ENCODE assay signal across 15 mouse cellular contexts in the genomic region with DNA sequence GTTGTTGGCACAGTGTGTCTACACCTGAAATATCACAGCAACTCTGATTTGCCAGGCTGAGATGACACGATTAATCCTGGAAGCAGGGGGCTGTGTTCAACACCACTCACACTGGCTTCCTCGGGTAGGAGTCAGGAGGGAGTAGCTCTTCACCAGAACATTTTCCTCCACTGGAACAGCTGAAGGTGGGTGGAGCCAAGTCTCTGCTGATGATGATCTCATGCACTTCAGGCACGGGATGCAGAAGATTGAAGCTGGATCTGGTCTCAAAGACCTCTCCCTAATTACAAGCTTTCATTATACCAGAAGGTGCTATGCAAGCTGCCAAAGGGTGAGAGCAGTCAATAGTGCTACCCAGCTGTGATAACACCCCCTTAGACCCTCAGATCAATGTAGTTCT. TPM values are rescaled to one million over a fixed set of nuclear protein-coding genes. Genes with fewer than 3 reads are reported as not detected.
DNase-seq lines count a peak whose midpoint lies in the region; ATAC-seq and TF ChIP-seq lines count a peak whose summit lies in the region.
"Had no signal": no experiment of that assay in that cellular context is flagged by ENCODE, and none has a peak within 500 bp of the region (broad histone marks: within the 10 kb centered on the region; RNA-seq: fewer than 3 reads in every experiment).

No protein-coding gene starts in this region.

- H3K4me1 ChIP-seq in lung, postnatal 0 days (ENCODE audit: insufficient read depth, low read depth, low read length), result no peaks in the 10 kb centered on the region
- H3K4me1 ChIP-seq: limb, embryonic 12.5 days had no signal

- no peak overlapping the region for H3K4me3 ChIP-seq in lung, postnatal 0 days (ENCODE audit: low read depth, low read length)
- H3K4me3 ChIP-seq: limb, embryonic 12.5 days had no signal

- H3K9ac ChIP-seq in lung, postnatal 0 days (replicated peaks; ENCODE audit: low read depth), result no peak overlapping the region
- H3K9ac ChIP-seq: limb, embryonic 12.5 days had no signal

- no peaks in the 10 kb centered on the region for H3K9me3 ChIP-seq in lung, postnatal 0 days (ENCODE audit: low read length)
- H3K9me3 ChIP-seq: limb, embryonic 12.5 days had no signal

- intact Hi-C loops in gastrocnemius, postnatal 14 days (cut with DNase I; ENCODE audit: low total_unique reads), result no loop called here

- no peak for ATAC-seq in lung, postnatal 0 days
- ATAC-seq: CD4-positive, CD25-positive, alpha-beta regulatory T cell, adult 4 months; intestine, postnatal 0 days had no signal

- H3K4me2 ChIP-seq in lung, postnatal 0 days (replicated peaks; ENCODE audit: low read depth, low read length), result no peak overlapping the region
- H3K4me2 ChIP-seq: limb, embryonic 12.5 days; midbrain, embryonic 11.5 days had no signal

- TF ChIP-seq CTCF in lung, postnatal 0 days (IDR thresholded peaks at IDR 0.05), result no peak

- H3K27me3 ChIP-seq in lung, postnatal 0 days (replicated peaks; ENCODE audit: insufficient read depth, low read length), result no peaks in the 10 kb centered on the region
- H3K27me3 ChIP-seq: limb, embryonic 12.5 days had no signal

- no peak for TF ChIP-seq EP300 in lung, postnatal 0 days (IDR thresholded peaks at IDR 0.05)

- 22% methylated on average over 3 of the region's 3 CpGs for WGBS in lung, postnatal 0 days

- H3K36me3 ChIP-seq in lung, postnatal 0 days (ENCODE audit: insufficient read depth, low read length), result no peaks in the 10 kb centered on the region
- H3K36me3 ChIP-seq: limb, embryonic 12.5 days had no signal

- H3K27ac ChIP-seq in lung, postnatal 0 days (ENCODE audit: low read length), result no peak overlapping the region
- H3K27ac ChIP-seq: limb, embryonic 12.5 days had no signal

- peak; percentile 15 for DNase-seq in gastrocnemius, postnatal 10 days
- no peak for DNase-seq in gastrocnemius, postnatal 14 days
- DNase-seq in lung, postnatal 0 days (ENCODE audit: low spot score), result peak; percentile 40
- no peak for DNase-seq in lung, adult 18-20 months
- DNase-seq in heart, adult 8-10 months (ENCODE audit: low spot score), result peak; percentile 51
- DNase-seq in lung, postnatal 10 days, result peak; percentile 64
- no peak for DNase-seq in layer of hippocampus, adult 8-10 months (ENCODE audit: low spot score in 2 of 2)
- no peak for DNase-seq in liver
- DNase-seq: cerebellum, adult 9-10 months; kidney, postnatal 36 days; thymus, postnatal 36 days had no signal

RNA-seq across cellular contexts. Expression of a gene that starts 35.0 kb away (rescaled TPM):
- total RNA-seq in gastrocnemius, postnatal 10 days (2021), result 10 to 100 TPM; 31.4 to 38.8 TPM
- 10 to 100 TPM; 22.9 to 23.4 TPM for total RNA-seq in gastrocnemius, postnatal 14 days (2021)
- 18.3 and 19.6 TPM in 2 replicates for polyA plus RNA-seq in lung, postnatal 0 days (2015; fragmentation: Nextera tagmentation; extraction: Ambion mirVana)
- 10 to 100 TPM; 26.0 to 34.3 (median 29.9) TPM for total RNA-seq in heart, adult 8-10 months (2022)
- total RNA-seq in layer of hippocampus, adult 8-10 months (2022), result 10 to 100 TPM; 63.1 to 71.0 (median 67.6) TPM

Comparison
In these comparisons a context has a peak if more than half of its experiments do, and no peak if none do; other contexts are left out.
1. DNase-seq: peak in gastrocnemius, postnatal 10 days (single experiment), lung, postnatal 0 days (single experiment), heart, adult 8-10 months (single experiment) and lung, postnatal 10 days (single experiment); none in gastrocnemius, postnatal 14 days (single experiment), lung, adult 18-20 months (0 of 2), layer of hippocampus, adult 8-10 months (0 of 2) and liver (single experiment).